Mouse (Mus musculus): ENCODE data around the gene Ing5. TPM values are rescaled to one million over a fixed set of nuclear protein-coding genes. Genes with fewer than 3 reads are reported as not detected.

Ing5 gene
- polyA plus RNA-seq (2012; fragmentation: generic; extraction: Trizol), result 3.3 TPM

GRCm38 (mm10) chr1:93803556-93804507 is at the start of gene Ing5:
Ing5 (plus strand) TSS chr1:93803965.
- TF ChIP-seq TCF3 (IDR thresholded peaks at IDR 0.05; ENCODE audit: insufficient read length, low read depth), result no peak
- TF ChIP-seq SRF (IDR thresholded peaks at IDR 0.05; ENCODE audit: control insufficient read depth, insufficient read length, low read depth), result peak; percentile 13
- TF ChIP-seq POLR2AphosphoS2 (IDR thresholded peaks at IDR 0.05; ENCODE audit: insufficient read length, low read depth), result peak; percentile 77
- no peak for TF ChIP-seq MAX (IDR thresholded peaks at IDR 0.05; ENCODE audit: low read depth)
- TF ChIP-seq E2F4 (IDR thresholded peaks at IDR 0.05; ENCODE audit: insufficient read depth), result no peak
- TF ChIP-seq USF1 (IDR thresholded peaks at IDR 0.05; ENCODE audit: low read depth), result no peak
- TF ChIP-seq REST (IDR thresholded peaks at IDR 0.05; ENCODE audit: insufficient read depth, insufficient read length), result no peak
- TF ChIP-seq MYOD1 (IDR thresholded peaks at IDR 0.05; ENCODE audit: control insufficient read depth in 1 of 3, insufficient read length in 2 of 3, low read depth in 2 of 3), result peak in 1 of 3 experiments; percentile 49
- TF ChIP-seq CEBPB (IDR thresholded peaks at IDR 0.05; ENCODE audit: insufficient read depth, poor library complexity, severe bottlenecking), result no peak
- peak; percentile 73 for TF ChIP-seq POLR2A (IDR thresholded peaks at IDR 0.05; ENCODE audit: insufficient read length, low read depth)
- TF ChIP-seq MYOG (IDR thresholded peaks at IDR 0.05; ENCODE audit: control insufficient read depth in 1 of 3, insufficient read depth in 1 of 3, insufficient read length in 2 of 3, low read depth in 2 of 3), result peak in 1 of 3 experiments; percentile 29
- no peak for TF ChIP-seq TCF12 (IDR thresholded peaks at IDR 0.05; ENCODE audit: insufficient read depth, poor library complexity, severe bottlenecking)
- peak within 1 kb of the TSS; percentile 98 for H3K4me2 ChIP-seq (ENCODE audit: low read depth)
- H3K27me3 ChIP-seq (ENCODE audit: control insufficient read depth, insufficient read depth, insufficient read length), result no peaks in the 10 kb centered on the region
- H3ac ChIP-seq (ENCODE audit: control insufficient read depth, insufficient read length), result peak within 1 kb of the TSS; percentile 52
- H3K4me3 ChIP-seq, result peak within 1 kb of the TSS; percentile 63
- peaks cover 10% of the 10 kb centered on the region for H3K36me3 ChIP-seq (ENCODE audit: control insufficient read depth, insufficient read depth)
- peaks cover 35% of the 10 kb centered on the region for H3K79me2 ChIP-seq (ENCODE audit: control insufficient read depth, insufficient read depth)

- H3ac ChIP-seq (ENCODE audit: control insufficient read depth, insufficient read length), result peak within 1 kb of the TSS; percentile 82
- TF ChIP-seq MAX (IDR thresholded peaks at IDR 0.05; ENCODE audit: low read depth) (no peak), POLR2AphosphoS2 (IDR thresholded peaks at IDR 0.05; ENCODE audit: insufficient read length, low read depth) (peak; percentile 85), MYOD1 (IDR thresholded peaks at IDR 0.05; ENCODE audit: control insufficient read depth in 1 of 3, insufficient read length in 2 of 3, low read depth in 2 of 3) (peak in 1 of 3 experiments; percentile 22), MYOG (IDR thresholded peaks at IDR 0.05; ENCODE audit: control insufficient read depth in 1 of 3, insufficient read depth in 1 of 3, insufficient read length in 2 of 3, low read depth in 2 of 3) (peak in 2 of 3 experiments; percentile 27 to 55), REST (IDR thresholded peaks at IDR 0.05; ENCODE audit: insufficient read depth, insufficient read length) (no peak), E2F4 (IDR thresholded peaks at IDR 0.05; ENCODE audit: insufficient read depth) (no peak), SRF (IDR thresholded peaks at IDR 0.05; ENCODE audit: control insufficient read depth, insufficient read length, low read depth) (peak; percentile 73), POLR2A (IDR thresholded peaks at IDR 0.05; ENCODE audit: insufficient read length, low read depth) (peak; percentile 82)
- H3K27me3 ChIP-seq (ENCODE audit: control insufficient read depth, insufficient read depth, insufficient read length), result no peaks in the 10 kb centered on the region
- H3K4me2 ChIP-seq (ENCODE audit: low read depth), result peak within 1 kb of the TSS; percentile 93
- H3K4me3 ChIP-seq, result peak within 1 kb of the TSS; percentile 45
- peaks cover 62% of the 10 kb centered on the region for H3K79me2 ChIP-seq (ENCODE audit: control insufficient read depth, insufficient read depth)
- no peaks in the 10 kb centered on the region for H3K36me3 ChIP-seq (ENCODE audit: control insufficient read depth, insufficient read depth)
Measured at GRCm38 (mm10) chr1:93754573-93755290, 49.0 kb upstream of the Ing5 start, which contains the start of gene Thap4. Thap4 (minus strand) TSS chr1:93754864.

GRCm38 (mm10) chr1:93755291-93755610 is 48.5 kb upstream of the Ing5 start:
- Histone ChIP-seq H3K4me3 (peak overlapping the region; percentile 45), H3ac (ENCODE audit: control insufficient read depth, insufficient read length) (peak overlapping the region; percentile 82), H3K79me2 (ENCODE audit: control insufficient read depth, insufficient read depth) (peaks cover 67% of the 10 kb centered on the region), H3K27me3 (ENCODE audit: control insufficient read depth, insufficient read depth, insufficient read length) (no peaks in the 10 kb centered on the region), H3K36me3 (ENCODE audit: control insufficient read depth, insufficient read depth) (no peaks in the 10 kb centered on the region), H3K4me2 (ENCODE audit: low read depth) (peak overlapping the region; percentile 77)
- TF ChIP-seq TCF12 (IDR thresholded peaks at IDR 0.05; ENCODE audit: insufficient read depth, poor library complexity, severe bottlenecking) (no peak), MAX (IDR thresholded peaks at IDR 0.05; ENCODE audit: low read depth) (no peak), SRF (IDR thresholded peaks at IDR 0.05; ENCODE audit: control insufficient read depth, insufficient read length, low read depth) (no peak), TCF3 (IDR thresholded peaks at IDR 0.05; ENCODE audit: insufficient read length, low read depth) (no peak), REST (IDR thresholded peaks at IDR 0.05; ENCODE audit: insufficient read depth, insufficient read length) (no peak), E2F4 (IDR thresholded peaks at IDR 0.05; ENCODE audit: insufficient read depth) (no peak), USF1 (IDR thresholded peaks at IDR 0.05; ENCODE audit: low read depth) (no peak), MYOD1 (IDR thresholded peaks at IDR 0.05; ENCODE audit: control insufficient read depth in 1 of 3, insufficient read length in 2 of 3, low read depth in 2 of 3) (no peak), MYOG (IDR thresholded peaks at IDR 0.05; ENCODE audit: control insufficient read depth in 1 of 3, insufficient read depth in 1 of 3, insufficient read length in 2 of 3, low read depth in 2 of 3) (no peak), POLR2A (IDR thresholded peaks at IDR 0.05; ENCODE audit: insufficient read length, low read depth) (no peak), CEBPB (IDR thresholded peaks at IDR 0.05; ENCODE audit: insufficient read depth, poor library complexity, severe bottlenecking) (no peak), POLR2AphosphoS2 (IDR thresholded peaks at IDR 0.05; ENCODE audit: insufficient read length, low read depth) (no peak)

GRCm38 (mm10) chr1:93755618-93756017 is 48.1 kb upstream of the Ing5 start:
- Histone ChIP-seq H3ac (ENCODE audit: control insufficient read depth, insufficient read length) (peak overlapping the region; percentile 82), H3K4me3 (peak overlapping the region; percentile 45), H3K79me2 (ENCODE audit: control insufficient read depth, insufficient read depth) (peaks cover 70% of the 10 kb centered on the region), H3K27me3 (ENCODE audit: control insufficient read depth, insufficient read depth, insufficient read length) (no peaks in the 10 kb centered on the region), H3K4me2 (ENCODE audit: low read depth) (peak overlapping the region; percentile 77), H3K36me3 (ENCODE audit: control insufficient read depth, insufficient read depth) (no peaks in the 10 kb centered on the region)
- TF ChIP-seq MYOD1 (IDR thresholded peaks at IDR 0.05; ENCODE audit: control insufficient read depth in 1 of 3, insufficient read length in 2 of 3, low read depth in 2 of 3), result no peak
- no peak for TF ChIP-seq MYOG (IDR thresholded peaks at IDR 0.05; ENCODE audit: control insufficient read depth in 1 of 3, insufficient read depth in 1 of 3, insufficient read length in 2 of 3, low read depth in 2 of 3)
- TF ChIP-seq POLR2AphosphoS2 (IDR thresholded peaks at IDR 0.05; ENCODE audit: insufficient read length, low read depth), result no peak
- TF ChIP-seq SRF (IDR thresholded peaks at IDR 0.05; ENCODE audit: control insufficient read depth, insufficient read length, low read depth), result no peak
- no peak for TF ChIP-seq USF1 (IDR thresholded peaks at IDR 0.05; ENCODE audit: low read depth)
- TF ChIP-seq E2F4 (IDR thresholded peaks at IDR 0.05; ENCODE audit: insufficient read depth), result no peak
- no peak for TF ChIP-seq TCF3 (IDR thresholded peaks at IDR 0.05; ENCODE audit: insufficient read length, low read depth)
